Mouse (Mus musculus) kidney, adult 9 months (tissue): ENCODE results near the gene Plcb1.

ENCODE experiments used
- DNase-seq: peaks from one replicate; pipeline ENCODE4 v3.0.0; 2022

The Plcb1 gene

GRCm38 (mm10) chr2:135439546-135440517, 654.0 kb downstream of the Plcb1 start:
- DNase-seq = peak; percentile 53

- DNase-seq = no peak
Observed at GRCm38 (mm10) chr2:135453581-135453980, 667.7 kb downstream of the Plcb1 start.

GRCm38 (mm10) chr2:135454015-135454414, 668.1 kb downstream of the Plcb1 start:
- no peak for DNase-seq

GRCm38 (mm10) chr2:135454455-135454854, 668.6 kb downstream of the Plcb1 start:
- no peak for DNase-seq

GRCm38 (mm10) chr2:135467895-135468294, 682.0 kb downstream of the Plcb1 start:
- no peak for DNase-seq

GRCm38 (mm10) chr2:135474107-135474506, 688.2 kb downstream of the Plcb1 start:
- DNase-seq = no peak

GRCm38 (mm10) chr2:135485248-135485647, 699.4 kb downstream of the Plcb1 start:
- no peak for DNase-seq

- no peak for DNase-seq
Observed at GRCm38 (mm10) chr2:135488277-135488676, 702.4 kb downstream of the Plcb1 start.

GRCm38 (mm10) chr2:135489127-135489526, 703.3 kb downstream of the Plcb1 start:
- DNase-seq = no peak

- no peak for DNase-seq
Observed at GRCm38 (mm10) chr2:135492777-135493176, 706.9 kb downstream of the Plcb1 start.

- no peak for DNase-seq
Observed at GRCm38 (mm10) chr2:135496553-135496952, 710.7 kb downstream of the Plcb1 start.

GRCm38 (mm10) chr2:135497251-135497650, 711.4 kb downstream of the Plcb1 start:
- no peak for DNase-seq

GRCm38 (mm10) chr2:135500872-135501271, 715.0 kb downstream of the Plcb1 start:
- DNase-seq = no peak

- no peak for DNase-seq
Observed at GRCm38 (mm10) chr2:135503328-135503997, 717.6 kb downstream of the Plcb1 start.

GRCm38 (mm10) chr2:135503998-135504354, 718.1 kb downstream of the Plcb1 start:
- no peak for DNase-seq

GRCm38 (mm10) chr2:135507111-135507510, 721.2 kb downstream of the Plcb1 start:
- no peak for DNase-seq

- no peak for DNase-seq
Observed at GRCm38 (mm10) chr2:135518956-135519355, 733.1 kb downstream of the Plcb1 start.
